Mouse (Mus musculus): Measurements from ENCODE around the gene Adrm1. TPM values are rescaled to one million over a fixed set of nuclear protein-coding genes. Genes with fewer than 3 reads are reported as not detected.
"Not testable (repeated sequence)": the region's sequence is repeated elsewhere in the genome, so short reads cannot be mapped to it uniquely, and the experiment has no call there.

The Adrm1 gene
- polyA plus RNA-seq, 1 experiment from 2014 or later = 174 TPM

- DNase-seq (ENCODE audit: low spot score) (no peak), ATAC-seq (ENCODE audit: low FRiP score) (no peak)
- Histone ChIP-seq H3K4me1 (replicated peaks; ENCODE audit: control insufficient read depth, insufficient read depth, low read length) (no peaks in the 10 kb centered on the region; the same call in 1 of the 2 replicates), H3K9me3 (ENCODE audit: control insufficient read depth, low read length) (no peaks in the 10 kb centered on the region), H3K4me2 (replicated peaks; ENCODE audit: low read depth, low read length) (peak overlapping the region; percentile 93; the same call in 1 of the 2 replicates), H3K36me3 (ENCODE audit: control insufficient read depth, insufficient read depth, low read length) (peaks cover 13% of the 10 kb centered on the region; the same call in 1 of the 2 replicates), H3K27ac (ENCODE audit: low read depth, low read length) (no peak overlapping the region), H3K27me3 (ENCODE audit: control insufficient read depth, insufficient read depth, low read length) (no peaks in the 10 kb centered on the region), H3K4me3 (ENCODE audit: low read depth, low read length) (peak overlapping the region; percentile 68; the same call in 1 of the 2 replicates), H3K9ac (ENCODE audit: low read depth, low read length) (no peak overlapping the region)
- WGBS = 82% methylated on average over 4 of the region's 4 CpGs
Measured at GRCm38 (mm10) chr2:180173163-180173562, 1.9 kb downstream of the Adrm1 start.

DNA sequence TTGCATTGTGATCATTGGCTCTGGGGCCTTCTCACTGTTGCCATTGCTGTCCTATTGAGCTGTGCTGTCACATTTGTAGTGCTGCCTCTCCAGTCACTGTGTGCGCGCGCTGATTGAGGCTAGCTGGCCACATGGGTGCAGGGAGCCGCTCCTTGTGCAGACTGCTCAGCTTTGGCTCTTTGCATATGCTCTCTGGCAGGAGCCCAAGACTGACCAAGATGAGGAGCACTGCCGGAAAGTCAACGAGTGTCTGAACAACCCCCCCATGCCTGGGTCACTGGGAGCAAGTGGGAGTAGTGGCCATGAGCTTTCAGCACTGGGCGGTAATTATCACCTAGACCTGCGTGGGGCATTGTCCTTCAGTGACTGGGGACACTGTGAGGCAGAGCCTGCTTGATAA lies 2.4 kb downstream of the Adrm1 start:
- DNase-seq (ENCODE audit: low spot score); ATAC-seq (ENCODE audit: low FRiP score); H3K27me3 ChIP-seq (ENCODE audit: control insufficient read depth, insufficient read depth, low read length); H3K9ac ChIP-seq (ENCODE audit: low read depth, low read length); H3K4me1 ChIP-seq (replicated peaks; ENCODE audit: control insufficient read depth, insufficient read depth, low read length); H3K4me3 ChIP-seq (ENCODE audit: low read depth, low read length); H3K4me2 ChIP-seq (replicated peaks; ENCODE audit: low read depth, low read length); H3K9me3 ChIP-seq (ENCODE audit: control insufficient read depth, low read length); H3K27ac ChIP-seq (ENCODE audit: low read depth, low read length): not testable (repeated sequence)
- WGBS = 95% methylated on average over 8 of the region's 8 CpGs
- H3K36me3 ChIP-seq (ENCODE audit: control insufficient read depth, insufficient read depth, low read length) = peaks cover 13% of the 10 kb centered on the region; the same call in 1 of the 2 replicates

DNA sequence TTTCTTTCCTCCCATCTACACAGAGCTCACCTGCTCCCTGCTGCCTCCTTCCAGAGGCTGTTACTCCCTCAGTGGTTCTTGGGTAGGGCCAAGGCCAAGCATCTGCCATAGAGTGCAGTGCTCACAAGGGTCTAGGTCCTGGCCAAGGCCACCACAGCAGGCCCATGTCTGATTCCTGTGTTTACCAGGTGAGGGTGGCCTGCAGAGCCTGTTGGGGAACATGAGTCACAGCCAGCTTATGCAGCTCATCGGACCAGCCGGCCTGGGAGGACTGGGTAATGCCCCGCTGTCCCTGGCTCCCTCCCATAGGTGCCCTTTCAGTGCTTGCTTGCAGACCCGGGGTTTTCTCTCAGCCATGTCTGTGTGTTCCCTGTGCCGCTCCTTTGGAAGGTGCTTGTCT lies 2.8 kb downstream of the Adrm1 start:
- 94% methylated on average over 5 of the region's 5 CpGs for WGBS
- Histone ChIP-seq H3K27me3 (ENCODE audit: control insufficient read depth, insufficient read depth, low read length) (no peaks in the 10 kb centered on the region), H3K36me3 (ENCODE audit: control insufficient read depth, insufficient read depth, low read length) (peaks cover 13% of the 10 kb centered on the region; the same call in 1 of the 2 replicates), H3K4me3 (ENCODE audit: low read depth, low read length) (no peak overlapping the region), H3K27ac (ENCODE audit: low read depth, low read length) (no peak overlapping the region), H3K9ac (ENCODE audit: low read depth, low read length) (no peak overlapping the region), H3K9me3 (ENCODE audit: control insufficient read depth, low read length) (no peaks in the 10 kb centered on the region), H3K4me2 (replicated peaks; ENCODE audit: low read depth, low read length) (no peak overlapping the region), H3K4me1 (replicated peaks; ENCODE audit: control insufficient read depth, insufficient read depth, low read length) (no peaks in the 10 kb centered on the region; the same call in 1 of the 2 replicates)
- DNase-seq (ENCODE audit: low spot score) (no peak), ATAC-seq (ENCODE audit: low FRiP score) (no peak)

- 96% methylated on average over 7 of the region's 7 CpGs for WGBS
- no peak overlapping the region for H3K4me3 ChIP-seq (ENCODE audit: low read depth, low read length)
- H3K9me3 ChIP-seq (ENCODE audit: control insufficient read depth, low read length) = no peaks in the 10 kb centered on the region
- H3K36me3 ChIP-seq (ENCODE audit: control insufficient read depth, insufficient read depth, low read length) = peaks cover 13% of the 10 kb centered on the region; the same call in 1 of the 2 replicates
- H3K9ac ChIP-seq (ENCODE audit: low read depth, low read length) = no peak overlapping the region
- H3K4me2 ChIP-seq (replicated peaks; ENCODE audit: low read depth, low read length) = no peak overlapping the region
- H3K4me1 ChIP-seq (replicated peaks; ENCODE audit: control insufficient read depth, insufficient read depth, low read length) = no peaks in the 10 kb centered on the region; the same call in 1 of the 2 replicates
- ATAC-seq (ENCODE audit: low FRiP score) = no peak
- H3K27ac ChIP-seq (ENCODE audit: low read depth, low read length) = no peak overlapping the region
- no peaks in the 10 kb centered on the region for H3K27me3 ChIP-seq (ENCODE audit: control insufficient read depth, insufficient read depth, low read length)
- DNase-seq (ENCODE audit: low spot score) = no peak
Measured at GRCm38 (mm10) chr2:180175725-180176124, 4.4 kb downstream of the Adrm1 start.

- ATAC-seq (ENCODE audit: low FRiP score) = no peak
- WGBS = 86% methylated on average over 9 of the region's 9 CpGs
- no peak overlapping the region for H3K9ac ChIP-seq (ENCODE audit: low read depth, low read length)
- no peaks in the 10 kb centered on the region for H3K27me3 ChIP-seq (ENCODE audit: control insufficient read depth, insufficient read depth, low read length)
- H3K36me3 ChIP-seq (ENCODE audit: control insufficient read depth, insufficient read depth, low read length) = 0 out of 2 replicates have a peak, but pooled peaks cover 6% of the 10 kb centered on the region
- no peak overlapping the region for H3K4me2 ChIP-seq (replicated peaks; ENCODE audit: low read depth, low read length)
- H3K4me3 ChIP-seq (ENCODE audit: low read depth, low read length) = no peak overlapping the region
- H3K27ac ChIP-seq (ENCODE audit: low read depth, low read length) = no peak overlapping the region
- no peaks in the 10 kb centered on the region for H3K4me1 ChIP-seq (replicated peaks; ENCODE audit: control insufficient read depth, insufficient read depth, low read length)
- no peak for DNase-seq (ENCODE audit: low spot score)
- no peaks in the 10 kb centered on the region for H3K9me3 ChIP-seq (ENCODE audit: control insufficient read depth, low read length)
Measured at GRCm38 (mm10) chr2:180181542-180181941, 10.3 kb downstream of the Adrm1 start.

GRCm38 (mm10) chr2:180184011-180184751 lies 12.9 kb downstream of the Adrm1 start:
- Histone ChIP-seq H3K27ac (ENCODE audit: low read depth, low read length) (no peak overlapping the region), H3K9me3 (ENCODE audit: control insufficient read depth, low read length) (no peaks in the 10 kb centered on the region), H3K4me2 (replicated peaks; ENCODE audit: low read depth, low read length) (no peak overlapping the region), H3K4me3 (ENCODE audit: low read depth, low read length) (no peak overlapping the region), H3K4me1 (replicated peaks; ENCODE audit: control insufficient read depth, insufficient read depth, low read length) (no peaks in the 10 kb centered on the region), H3K9ac (ENCODE audit: low read depth, low read length) (no peak overlapping the region), H3K27me3 (ENCODE audit: control insufficient read depth, insufficient read depth, low read length) (no peaks in the 10 kb centered on the region), H3K36me3 (ENCODE audit: control insufficient read depth, insufficient read depth, low read length) (no peaks in the 10 kb centered on the region)
- DNase-seq (ENCODE audit: low spot score) = no peak
- WGBS = 86% methylated on average over 24 of the region's 24 CpGs
- no peak for ATAC-seq (ENCODE audit: low FRiP score)

GRCm38 (mm10) chr2:180184752-180185109 lies 13.4 kb downstream of the Adrm1 start:
- H3K27me3 ChIP-seq (ENCODE audit: control insufficient read depth, insufficient read depth, low read length) = no peaks in the 10 kb centered on the region
- no peak overlapping the region for H3K9ac ChIP-seq (ENCODE audit: low read depth, low read length)
- no peak overlapping the region for H3K27ac ChIP-seq (ENCODE audit: low read depth, low read length)
- H3K9me3 ChIP-seq (ENCODE audit: control insufficient read depth, low read length) = no peaks in the 10 kb centered on the region
- H3K4me2 ChIP-seq (replicated peaks; ENCODE audit: low read depth, low read length) = no peak overlapping the region
- H3K4me1 ChIP-seq (replicated peaks; ENCODE audit: control insufficient read depth, insufficient read depth, low read length) = no peaks in the 10 kb centered on the region
- no peaks in the 10 kb centered on the region for H3K36me3 ChIP-seq (ENCODE audit: control insufficient read depth, insufficient read depth, low read length)
- no peak for ATAC-seq (ENCODE audit: low FRiP score)
- no peak overlapping the region for H3K4me3 ChIP-seq (ENCODE audit: low read depth, low read length)
- DNase-seq (ENCODE audit: low spot score) = no peak
- 89% methylated on average over 6 of the region's 6 CpGs for WGBS

GRCm38 (mm10) chr2:180185686-180186085 lies 14.4 kb downstream of the Adrm1 start:
- Histone ChIP-seq H3K36me3 (ENCODE audit: control insufficient read depth, insufficient read depth, low read length) (no peaks in the 10 kb centered on the region), H3K27me3 (ENCODE audit: control insufficient read depth, insufficient read depth, low read length) (no peaks in the 10 kb centered on the region), H3K9ac (ENCODE audit: low read depth, low read length) (no peak overlapping the region), H3K4me2 (replicated peaks; ENCODE audit: low read depth, low read length) (no peak overlapping the region), H3K9me3 (ENCODE audit: control insufficient read depth, low read length) (no peaks in the 10 kb centered on the region), H3K4me3 (ENCODE audit: low read depth, low read length) (no peak overlapping the region), H3K4me1 (replicated peaks; ENCODE audit: control insufficient read depth, insufficient read depth, low read length) (no peaks in the 10 kb centered on the region), H3K27ac (ENCODE audit: low read depth, low read length) (no peak overlapping the region)
- ATAC-seq (ENCODE audit: low FRiP score) (no peak), DNase-seq (ENCODE audit: low spot score) (no peak)
- WGBS = 90% methylated on average over 14 of the region's 14 CpGs

- 82% methylated on average over 11 of the region's 11 CpGs for WGBS
- Histone ChIP-seq H3K27ac (ENCODE audit: low read depth, low read length) (no peak overlapping the region), H3K4me1 (replicated peaks; ENCODE audit: control insufficient read depth, insufficient read depth, low read length) (no peaks in the 10 kb centered on the region), H3K27me3 (ENCODE audit: control insufficient read depth, insufficient read depth, low read length) (no peaks in the 10 kb centered on the region), H3K4me3 (ENCODE audit: low read depth, low read length) (no peak overlapping the region), H3K4me2 (replicated peaks; ENCODE audit: low read depth, low read length) (no peak overlapping the region), H3K9ac (ENCODE audit: low read depth, low read length) (no peak overlapping the region), H3K9me3 (ENCODE audit: control insufficient read depth, low read length) (no peaks in the 10 kb centered on the region), H3K36me3 (ENCODE audit: control insufficient read depth, insufficient read depth, low read length) (no peaks in the 10 kb centered on the region)
- DNase-seq (ENCODE audit: low spot score) (no peak), ATAC-seq (ENCODE audit: low FRiP score) (no peak)
Measured at GRCm38 (mm10) chr2:180187362-180187761, 16.1 kb downstream of the Adrm1 start.
